Comparison of ENCODE assay signal across 8 mouse cellular contexts in the genomic region with DNA sequence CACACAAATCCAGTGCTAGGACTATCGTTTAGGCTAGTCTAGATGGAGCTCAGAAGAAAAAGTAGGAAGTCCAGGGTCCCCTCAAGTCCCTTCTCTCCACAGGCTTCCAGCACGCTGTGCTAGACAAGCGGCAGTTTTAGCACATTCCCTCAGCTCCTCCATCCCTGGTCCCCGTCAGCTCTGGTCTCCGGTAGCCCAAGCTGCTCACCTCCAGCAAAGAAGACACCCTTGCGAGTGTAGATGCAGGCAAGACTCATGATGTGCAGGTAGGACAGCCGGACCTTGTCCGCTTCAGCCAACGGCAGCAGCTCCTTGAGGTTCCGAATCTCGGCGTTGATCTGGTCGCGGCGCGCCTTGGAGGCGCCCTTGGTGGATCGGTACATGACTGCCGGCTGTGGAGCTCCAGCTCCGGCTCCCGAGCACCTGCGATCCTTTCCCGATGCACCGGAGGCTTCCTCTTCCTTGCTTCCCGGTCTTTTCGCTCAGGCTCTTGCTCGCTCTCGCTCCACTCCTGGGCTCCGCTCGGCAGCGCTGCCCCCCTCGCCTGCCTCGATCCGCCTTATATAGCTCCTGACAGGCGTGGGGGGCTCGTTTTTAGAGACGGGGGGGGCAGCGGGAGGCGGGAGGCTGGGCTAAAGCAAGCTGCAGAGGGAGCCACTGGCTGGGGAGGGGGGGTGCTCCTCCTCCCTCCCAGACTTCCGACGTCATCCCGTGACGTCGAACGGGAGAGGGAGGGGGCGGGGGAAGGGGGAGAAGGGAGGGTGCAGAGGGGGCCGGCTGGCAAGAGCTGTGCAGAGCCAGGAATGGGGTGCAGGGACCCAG. TPM values are rescaled to one million over a fixed set of nuclear protein-coding genes. Genes with fewer than 3 reads are reported as not detected.
DNase-seq lines count a peak whose midpoint lies in the region; ATAC-seq and TF ChIP-seq lines count a peak whose summit lies in the region.

No protein-coding gene starts in this region.

- H3K4me1 ChIP-seq in heart, embryonic 10.5 days = peaks cover 48% of the 10 kb centered on the region
- H3K4me1 ChIP-seq in forebrain, postnatal 0 days (ENCODE audit: insufficient read depth) = peaks cover 26% of the 10 kb centered on the region

- TF ChIP-seq CTCF in forebrain, postnatal 0 days (IDR thresholded peaks at IDR 0.05; ENCODE audit: low read depth) = no peak; the same call in 1 of the 2 replicates

- peak overlapping the region; percentile 46 for H3K9ac ChIP-seq in forebrain, postnatal 0 days

- WGBS in heart, embryonic 10.5 days = 18% methylated on average over 41 of the region's 47 CpGs
- 12% methylated on average over 46 of the region's 47 CpGs for WGBS in forebrain, postnatal 0 days

- H3K9me3 ChIP-seq in heart, embryonic 10.5 days = no peaks in the 10 kb centered on the region
- no peaks in the 10 kb centered on the region for H3K9me3 ChIP-seq in forebrain, postnatal 0 days (ENCODE audit: low read length)

- intact Hi-C loops in heart, postnatal 10 days (cut with DNase I) = no loop called here

- peaks cover 9% of the 10 kb centered on the region; the same call in 1 of the 2 replicates for H3K36me3 ChIP-seq in heart, embryonic 10.5 days
- peaks cover 11% of the 10 kb centered on the region for H3K36me3 ChIP-seq in forebrain, postnatal 0 days (ENCODE audit: insufficient read depth)

- no peak for DNase-seq in heart, embryonic 10.5 days (ENCODE audit: low spot score)
- no peak for DNase-seq in heart, postnatal 10 days
- peak; percentile 93 for DNase-seq in forebrain, postnatal 0 days
- DNase-seq in left cerebral cortex, adult 18-20 months (ENCODE audit: low spot score in 2 of 2) = peak; percentile 83 to 84
- DNase-seq in retina, postnatal 7 days (ENCODE audit: low read depth, low spot score) = peak; percentile 71
- DNase-seq in gastrocnemius, adult 8-10 months (ENCODE audit: low spot score in 2 of 2) = no peak
- no peak for DNase-seq in spleen, postnatal 10 days (ENCODE audit: low spot score in 2 of 2)
- no peak for DNase-seq in urinary bladder, postnatal 4 days (ENCODE audit: low spot score in 2 of 2)

- peaks cover 60% of the 10 kb centered on the region for H3K27me3 ChIP-seq in heart, embryonic 10.5 days (ENCODE audit: insufficient read depth, poor library complexity, severe bottlenecking)
- no peaks in the 10 kb centered on the region for H3K27me3 ChIP-seq in forebrain, postnatal 0 days (ENCODE audit: insufficient read depth, low read length)

- ATAC-seq in forebrain, postnatal 0 days = peak; percentile 82

- peak overlapping the region; percentile 68 for H3K4me2 ChIP-seq in forebrain, postnatal 0 days (ENCODE audit: low read depth)

- peak overlapping the region; percentile 44; the same call in 1 of the 2 replicates for H3K4me3 ChIP-seq in heart, embryonic 10.5 days
- H3K4me3 ChIP-seq in forebrain, postnatal 0 days (ENCODE audit: low read depth, low read length) = peak overlapping the region; percentile 41

- no peak overlapping the region for H3K27ac ChIP-seq in heart, embryonic 10.5 days
- 0 out of 2 replicates have a peak overlapping the region, but pooled peaks have one; percentile 24 for H3K27ac ChIP-seq in forebrain, postnatal 0 days (ENCODE audit: low read depth, low read length)

RNA-seq across cellular contexts. Expression of a gene that starts 0.5 kb away (rescaled TPM):
- 0.24 and 0.34 TPM in 2 replicates for polyA plus RNA-seq in heart, embryonic 10.5 days (2016; fragmentation: Nextera tagmentation; extraction: Ambion mirVana)
- under 1 TPM; 0.10 to 0.24 TPM for total RNA-seq in heart, postnatal 10 days (2021)
- 3.5 and 3.8 TPM in 2 replicates for total RNA-seq in forebrain, postnatal 0 days (2014; rRNA removed)
- 0.36 and 0.42 TPM in 2 replicates for polyA plus RNA-seq in forebrain, postnatal 0 days (2015; fragmentation: Nextera tagmentation; extraction: Ambion mirVana)
- 10 to 100 TPM; 19.1 to 26.0 TPM for total RNA-seq in left cerebral cortex, adult 18-20 months (2021)
- total RNA-seq in gastrocnemius, adult 8-10 months (2022) = under 1 TPM in 1 of 4 experiments, not detected in 3; 0.11 TPM

RNA-seq across cellular contexts. Expression of a gene that starts 27.7 kb away (rescaled TPM):
- polyA plus RNA-seq in heart, embryonic 10.5 days (2016; fragmentation: Nextera tagmentation; extraction: Ambion mirVana) = 128 and 142 TPM in 2 replicates
- total RNA-seq in heart, postnatal 10 days (2021) = 10 to 100 TPM; 62.0 to 67.0 TPM
- total RNA-seq in forebrain, postnatal 0 days (2014; rRNA removed) = 101 and 129 TPM in 2 replicates
- polyA plus RNA-seq in forebrain, postnatal 0 days (2015; fragmentation: Nextera tagmentation; extraction: Ambion mirVana) = 162 and 198 TPM in 2 replicates
- 10 to 100 TPM; 58.2 to 61.8 TPM for total RNA-seq in left cerebral cortex, adult 18-20 months (2021)
- 10 to 100 TPM; 56.3 to 63.7 (median 60.7) TPM for total RNA-seq in gastrocnemius, adult 8-10 months (2022)

RNA-seq across cellular contexts. Expression of a gene that starts 34.0 kb away (rescaled TPM):
- polyA plus RNA-seq in heart, embryonic 10.5 days (2016; fragmentation: Nextera tagmentation; extraction: Ambion mirVana) = 7.6 and 12.0 TPM in 2 replicates
- 10 to 100 TPM; 21.2 to 23.9 TPM for total RNA-seq in heart, postnatal 10 days (2021)
- total RNA-seq in forebrain, postnatal 0 days (2014; rRNA removed) = 12.8 and 14.2 TPM in 2 replicates
- polyA plus RNA-seq in forebrain, postnatal 0 days (2015; fragmentation: Nextera tagmentation; extraction: Ambion mirVana) = 14.5 and 17.1 TPM in 2 replicates
- total RNA-seq in left cerebral cortex, adult 18-20 months (2021) = 10 to 100 TPM; 13.4 to 16.4 TPM
- total RNA-seq in gastrocnemius, adult 8-10 months (2022) = 1 to 10 TPM; 4.0 to 6.1 (median 4.3) TPM

RNA-seq across cellular contexts. Expression of a gene that starts 46.7 kb away (rescaled TPM):
- 0.32 and 1.0 TPM in 2 replicates for polyA plus RNA-seq in heart, embryonic 10.5 days (2016; fragmentation: Nextera tagmentation; extraction: Ambion mirVana)
- total RNA-seq in heart, postnatal 10 days (2021) = under 1 TPM; 0.53 to 0.94 TPM
- 11.5 and 13.2 TPM in 2 replicates for total RNA-seq in forebrain, postnatal 0 days (2014; rRNA removed)
- polyA plus RNA-seq in forebrain, postnatal 0 days (2015; fragmentation: Nextera tagmentation; extraction: Ambion mirVana) = 7.7 and 10.9 TPM in 2 replicates
- 10 to 100 TPM; 25.3 to 27.0 TPM for total RNA-seq in left cerebral cortex, adult 18-20 months (2021)
- total RNA-seq in gastrocnemius, adult 8-10 months (2022) = 1 to 10 TPM; 2.7 to 3.8 (median 3.3) TPM

RNA-seq across cellular contexts. Expression of a gene that starts 49.0 kb away (rescaled TPM):
- polyA plus RNA-seq in heart, embryonic 10.5 days (2016; fragmentation: Nextera tagmentation; extraction: Ambion mirVana) = 42.8 and 47.8 TPM in 2 replicates
- 10 to 100 TPM; 38.3 to 45.5 TPM for total RNA-seq in heart, postnatal 10 days (2021)
- 85.9 and 111 TPM in 2 replicates for total RNA-seq in forebrain, postnatal 0 days (2014; rRNA removed)
- 93.0 and 128 TPM in 2 replicates for polyA plus RNA-seq in forebrain, postnatal 0 days (2015; fragmentation: Nextera tagmentation; extraction: Ambion mirVana)
- 100 to 1,000 TPM; 118 to 120 TPM for total RNA-seq in left cerebral cortex, adult 18-20 months (2021)
- total RNA-seq in gastrocnemius, adult 8-10 months (2022) = 10 to 100 TPM; 16.0 to 23.1 (median 19.5) TPM

Comparison
In these comparisons a context has a peak if more than half of its experiments do, and no peak if none do; other contexts are left out.
1. DNase-seq: peak in forebrain, postnatal 0 days (single experiment), left cerebral cortex, adult 18-20 months (2 of 2) and retina, postnatal 7 days (single experiment); none in heart, embryonic 10.5 days (single experiment), heart, postnatal 10 days (0 of 2), gastrocnemius, adult 8-10 months (0 of 2), spleen, postnatal 10 days (0 of 2) and urinary bladder, postnatal 4 days (0 of 2).